Comparison of ENCODE assay signal across 8 mouse cellular contexts in genomic region chr2:164948962-164949361, GRCm38 (mm10). TPM values are rescaled to one million over a fixed set of nuclear protein-coding genes. Genes with fewer than 3 reads are reported as not detected.
DNase-seq lines count a peak whose midpoint lies in the region; ATAC-seq and TF ChIP-seq lines count a peak whose summit lies in the region.
"Had no signal": no experiment of that assay in that cellular context is flagged by ENCODE, and none has a peak within 500 bp of the region (broad histone marks: within the 10 kb centered on the region; RNA-seq: fewer than 3 reads in every experiment).

No protein-coding gene starts in this region.

- no peaks in the 10 kb centered on the region for H3K9me3 ChIP-seq in lung, postnatal 0 days (ENCODE audit: low read length)
- no peaks in the 10 kb centered on the region for H3K9me3 ChIP-seq in forebrain, embryonic 15.5 days
- no peaks in the 10 kb centered on the region for H3K9me3 ChIP-seq in liver, embryonic 12.5 days (replicated peaks)

- DNase-seq in lung, postnatal 0 days (ENCODE audit: low spot score) = no peak
- DNase-seq in lung, postnatal 10 days = no peak
- DNase-seq in urinary bladder, adult 2 months (ENCODE audit: low spot score) = no peak
- DNase-seq in cerebellum, adult 9-11 months = no peak
- DNase-seq in spleen, postnatal 14 days (ENCODE audit: low spot score in 2 of 2) = no peak
- DNase-seq: kidney, postnatal 10 days had no signal

- 6% methylated on average over 25 of the region's 25 CpGs for WGBS in lung, postnatal 0 days
- 7% methylated on average over 25 of the region's 25 CpGs for WGBS in forebrain, embryonic 15.5 days
- WGBS in liver, embryonic 12.5 days (ENCODE audit: insufficient replicate concordance) = 10% methylated on average over 25 of the region's 25 CpGs

- no peak for TF ChIP-seq EP300 in lung, postnatal 0 days (IDR thresholded peaks at IDR 0.05)

- TF ChIP-seq CTCF in lung, postnatal 0 days (IDR thresholded peaks at IDR 0.05) = no peak

- ATAC-seq in lung, postnatal 0 days = no peak
- ATAC-seq in forebrain, embryonic 15.5 days (replicated peaks) = no peak
- ATAC-seq in liver, embryonic 12.5 days = no peak

- H3K4me2 ChIP-seq in lung, postnatal 0 days (replicated peaks; ENCODE audit: low read depth, low read length) = 0 out of 2 replicates have a peak overlapping the region, but pooled peaks have one; percentile 5
- H3K4me2 ChIP-seq in forebrain, embryonic 15.5 days (replicated peaks) = peak overlapping the region; percentile 24
- H3K4me2 ChIP-seq in liver, embryonic 12.5 days = peak overlapping the region; percentile 3; the same call in 1 of the 2 replicates

- H3K36me3 ChIP-seq in lung, postnatal 0 days (ENCODE audit: insufficient read depth, low read length) = no peaks in the 10 kb centered on the region
- no peaks in the 10 kb centered on the region for H3K36me3 ChIP-seq in forebrain, embryonic 15.5 days
- no peaks in the 10 kb centered on the region for H3K36me3 ChIP-seq in liver, embryonic 12.5 days

- H3K27ac ChIP-seq in lung, postnatal 0 days (ENCODE audit: low read length) = no peak overlapping the region
- no peak overlapping the region for H3K27ac ChIP-seq in forebrain, embryonic 15.5 days (replicated peaks)
- no peak overlapping the region for H3K27ac ChIP-seq in liver, embryonic 12.5 days

- peak overlapping the region; percentile 12; the same call in 1 of the 2 replicates for H3K4me3 ChIP-seq in lung, postnatal 0 days (ENCODE audit: low read depth, low read length)
- H3K4me3 ChIP-seq in forebrain, embryonic 15.5 days = peak overlapping the region; percentile 15; the same call in 1 of the 2 replicates
- H3K4me3 ChIP-seq in liver, embryonic 12.5 days = no peak overlapping the region

- no peak overlapping the region for H3K9ac ChIP-seq in lung, postnatal 0 days (replicated peaks; ENCODE audit: low read depth)
- no peak overlapping the region for H3K9ac ChIP-seq in forebrain, embryonic 15.5 days (replicated peaks)
- no peak overlapping the region for H3K9ac ChIP-seq in liver, embryonic 12.5 days

- peaks cover 37% of the 10 kb centered on the region for H3K27me3 ChIP-seq in lung, postnatal 0 days (replicated peaks; ENCODE audit: insufficient read depth, low read length)
- H3K27me3 ChIP-seq in forebrain, embryonic 15.5 days = peaks cover 63% of the 10 kb centered on the region
- H3K27me3 ChIP-seq in liver, embryonic 12.5 days (replicated peaks) = peaks cover 100% of the 10 kb centered on the region

- no peaks in the 10 kb centered on the region for H3K4me1 ChIP-seq in lung, postnatal 0 days (ENCODE audit: insufficient read depth, low read depth, low read length)
- peaks cover 15% of the 10 kb centered on the region for H3K4me1 ChIP-seq in forebrain, embryonic 15.5 days
- peaks cover 15% of the 10 kb centered on the region for H3K4me1 ChIP-seq in liver, embryonic 12.5 days

RNA-seq across cellular contexts. Expression of gene Mmp9, which starts 8.4 kb away (rescaled TPM):
- polyA plus RNA-seq in lung, postnatal 0 days (2015; fragmentation: Nextera tagmentation; extraction: Ambion mirVana) = 4.5 and 5.6 TPM in 2 replicates
- polyA plus RNA-seq in forebrain, embryonic 15.5 days (2015; fragmentation: Nextera tagmentation; extraction: Ambion mirVana) = 17.9 and 19.5 TPM in 2 replicates
- polyA plus RNA-seq in liver, embryonic 12.5 days (2016; fragmentation: Nextera tagmentation; extraction: Ambion mirVana) = 1.9 TPM in 2 replicates
- 13.0 and 13.5 TPM in 2 replicates for polyA plus RNA-seq in urinary bladder, adult 2 months (2012; rRNA removed)

RNA-seq across cellular contexts. Expression of gene Slc12a5, which starts 11.6 kb away (rescaled TPM):
- polyA plus RNA-seq in lung, postnatal 0 days (2015; fragmentation: Nextera tagmentation; extraction: Ambion mirVana) = 0.84 and 1.0 TPM in 2 replicates
- 16.2 and 17.2 TPM in 2 replicates for polyA plus RNA-seq in forebrain, embryonic 15.5 days (2015; fragmentation: Nextera tagmentation; extraction: Ambion mirVana)
- 0.50 and 0.63 TPM in 2 replicates for polyA plus RNA-seq in liver, embryonic 12.5 days (2016; fragmentation: Nextera tagmentation; extraction: Ambion mirVana)
- 1.0 and 1.2 TPM in 2 replicates for polyA plus RNA-seq in urinary bladder, adult 2 months (2012; rRNA removed)

RNA-seq across cellular contexts. Expression of gene Zfp335, which starts 37.4 kb away (rescaled TPM):
- 5.0 and 5.2 TPM in 2 replicates for polyA plus RNA-seq in lung, postnatal 0 days (2015; fragmentation: Nextera tagmentation; extraction: Ambion mirVana)
- 15.7 and 16.7 TPM in 2 replicates for polyA plus RNA-seq in forebrain, embryonic 15.5 days (2015; fragmentation: Nextera tagmentation; extraction: Ambion mirVana)
- polyA plus RNA-seq in liver, embryonic 12.5 days (2016; fragmentation: Nextera tagmentation; extraction: Ambion mirVana) = 10.5 and 11.2 TPM in 2 replicates
- polyA plus RNA-seq in urinary bladder, adult 2 months (2012; rRNA removed) = 15.6 and 16.3 TPM in 2 replicates
